Mouse (Mus musculus): Measurements from ENCODE around the gene Cbr2.

- TF ChIP-seq CTCF (IDR thresholded peaks at IDR 0.05; ENCODE audit: low read depth) (no peak), EP300 (IDR thresholded peaks at IDR 0.05; ENCODE audit: low read depth) (no peak)
Measured at GRCm38 (mm10) chr11:120719242-120719641, 12.7 kb downstream of the Cbr2 start.
